Mouse (Mus musculus) T-cell, adult 2 months (primary cell): ENCODE measurements around the gene Kcnn1.
"Not testable (repeated sequence)": the region's sequence is repeated elsewhere in the genome, so short reads cannot be mapped to it uniquely, and the experiment has no call there.

ENCODE experiments used
- DNase-seq: peaks from one replicate; pipeline ENCODE4 v3.0.0; 2022; ENCODE audit warnings: low spot score

Gene Kcnn1

DNA sequence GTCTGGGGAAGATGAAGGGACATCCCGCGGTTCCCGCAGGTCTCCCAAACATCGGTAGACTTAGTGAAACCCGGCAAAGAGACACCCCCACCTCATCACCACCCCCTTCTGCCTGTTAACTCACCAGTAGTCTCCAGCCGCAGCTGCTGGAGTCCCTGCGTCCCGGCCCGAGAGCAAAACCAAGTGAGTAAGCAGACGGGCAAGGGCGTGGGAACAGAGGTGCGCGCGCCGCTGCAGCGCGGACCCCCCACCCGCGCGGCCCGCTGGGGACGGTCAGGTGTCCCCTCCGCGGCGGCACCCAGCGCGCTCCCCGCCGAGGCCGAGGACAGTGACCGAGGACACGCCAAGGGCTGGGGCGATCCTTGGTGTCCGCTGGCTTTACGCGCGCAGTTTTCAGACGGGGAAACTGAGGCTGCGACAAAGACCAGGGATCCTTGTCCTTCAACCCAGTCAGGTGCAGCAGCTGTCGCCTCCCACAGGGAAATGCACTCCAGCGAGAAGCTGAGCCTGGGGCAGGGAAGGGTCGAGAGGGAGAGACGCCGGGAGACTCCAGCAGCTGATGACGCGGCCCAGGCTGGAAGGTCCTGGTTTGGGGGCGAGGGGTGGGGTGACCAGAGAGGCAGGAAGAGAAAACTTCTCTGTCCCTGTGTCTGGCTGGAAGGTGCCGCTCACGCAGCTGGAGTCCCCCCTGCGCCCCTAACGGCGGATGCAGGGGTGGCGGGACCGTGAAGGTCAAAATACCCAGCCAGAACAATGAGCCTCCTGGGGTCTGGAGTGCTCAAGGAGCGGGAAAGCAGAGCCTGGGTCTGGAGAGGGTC is at the start of gene Kcnn1:
TSS of gene Kcnn1 (minus strand) at position 435 of the 818 bp plus-strand sequence.
- no peak for DNase-seq

DNA sequence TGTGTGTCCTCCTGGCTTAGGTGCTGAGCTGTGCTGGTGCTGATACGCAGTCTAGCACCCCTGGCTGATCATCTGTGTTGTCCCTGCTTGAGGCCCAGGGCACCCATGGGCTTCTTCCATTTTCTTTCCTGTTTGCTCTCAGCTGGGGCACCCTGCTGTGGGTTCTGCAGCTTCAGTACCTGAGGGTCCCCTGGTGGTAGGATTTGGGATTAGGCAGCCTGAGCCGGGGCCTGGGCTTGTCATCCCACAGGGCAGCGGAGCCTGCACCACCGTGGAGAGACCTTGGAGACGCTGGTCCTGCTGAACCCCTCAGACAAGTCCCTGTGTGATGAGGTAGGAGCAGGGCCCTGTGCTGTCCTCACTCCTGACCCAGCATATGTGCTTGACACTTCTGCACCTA is 48.5 kb upstream of the Kcnn1 start:
- no peak for DNase-seq

DNA sequence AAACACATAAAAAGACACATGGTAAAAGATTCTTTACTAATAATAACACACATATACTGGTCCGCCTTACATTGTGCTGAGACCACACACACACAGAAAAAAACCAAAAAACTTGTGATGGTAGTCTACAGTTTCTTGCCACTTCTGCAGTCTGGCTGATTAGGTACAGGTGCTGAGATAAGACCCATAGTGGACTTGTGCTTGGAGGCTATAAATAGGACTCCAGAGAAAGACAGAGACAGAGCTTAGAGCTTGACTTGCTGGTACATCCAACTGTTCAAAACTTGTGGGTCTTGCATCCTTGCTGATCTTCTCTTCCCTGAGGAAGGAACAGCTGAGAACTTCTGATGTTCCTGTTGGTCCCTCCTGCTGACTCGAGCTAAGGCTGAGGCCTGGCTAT is 44.5 kb upstream of the Kcnn1 start:
- no peak for DNase-seq

DNA sequence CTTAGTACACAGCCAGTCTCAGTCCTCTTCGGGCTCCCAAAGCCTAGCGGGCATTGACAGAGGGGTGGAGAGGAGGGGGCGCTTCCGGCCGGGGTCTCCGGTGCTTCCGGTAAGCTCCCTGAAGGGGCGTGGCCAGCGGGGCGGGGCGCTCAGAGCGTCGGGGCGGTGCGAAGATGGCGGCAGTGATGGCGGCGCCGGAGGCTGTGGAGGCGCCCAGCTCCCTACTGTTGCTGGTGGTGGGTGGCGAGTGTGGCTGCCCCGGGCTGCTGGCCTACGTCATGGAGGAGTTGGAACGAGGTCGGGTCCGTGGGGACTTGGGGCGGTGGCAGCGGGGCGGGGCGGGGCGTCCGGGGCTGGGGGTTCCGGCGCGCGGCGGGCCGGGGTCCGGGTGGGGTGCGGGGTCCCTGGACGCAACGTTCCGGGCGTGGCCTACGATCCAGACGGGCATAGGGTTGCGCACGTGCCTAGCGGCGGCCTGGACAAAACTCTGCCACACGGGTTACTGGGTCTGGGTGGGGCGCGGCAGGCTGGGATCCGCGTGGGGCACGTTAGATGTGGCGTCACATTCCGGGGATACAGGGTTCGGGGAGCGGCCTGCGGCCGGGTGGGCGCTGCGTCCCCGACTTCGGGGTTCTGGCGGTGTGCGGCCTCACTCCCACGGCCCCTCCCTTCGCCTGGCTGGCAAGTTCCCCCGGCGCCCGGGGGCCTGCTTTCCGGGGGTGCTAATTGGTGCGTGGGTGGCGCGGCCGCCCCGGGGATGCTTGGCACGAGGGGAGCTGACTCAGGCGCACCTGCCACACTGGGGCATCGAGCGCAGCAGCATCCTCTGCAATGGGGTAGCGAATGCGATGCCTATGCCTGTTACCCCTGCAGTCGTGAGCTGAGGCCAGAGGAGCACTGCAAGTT is 43.0 kb upstream of the Kcnn1 start, which contains the start of gene Map1s:
TSS of gene Map1s (plus strand) at position 102 of the 906 bp plus-strand sequence.
- DNase-seq: peak; percentile 72

DNA sequence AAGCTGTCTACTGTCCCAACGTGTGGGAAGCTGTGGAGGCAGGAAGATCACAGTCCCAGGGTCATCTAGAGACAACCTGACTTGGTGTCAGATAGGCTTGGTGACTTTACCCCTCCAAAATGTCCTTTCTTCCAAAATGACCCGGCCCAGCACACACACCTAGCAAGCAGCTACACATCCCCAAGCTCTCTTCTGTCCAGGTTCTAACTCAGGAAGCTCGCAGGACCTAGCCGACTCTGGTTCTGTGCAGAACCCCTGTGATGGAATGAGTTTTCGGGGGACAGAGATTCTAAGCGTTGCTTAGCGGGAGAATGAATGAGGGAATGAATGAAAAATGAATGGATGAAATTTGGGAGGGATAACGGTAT is 42.4 kb upstream of the Kcnn1 start:
- DNase-seq: no peak

DNA sequence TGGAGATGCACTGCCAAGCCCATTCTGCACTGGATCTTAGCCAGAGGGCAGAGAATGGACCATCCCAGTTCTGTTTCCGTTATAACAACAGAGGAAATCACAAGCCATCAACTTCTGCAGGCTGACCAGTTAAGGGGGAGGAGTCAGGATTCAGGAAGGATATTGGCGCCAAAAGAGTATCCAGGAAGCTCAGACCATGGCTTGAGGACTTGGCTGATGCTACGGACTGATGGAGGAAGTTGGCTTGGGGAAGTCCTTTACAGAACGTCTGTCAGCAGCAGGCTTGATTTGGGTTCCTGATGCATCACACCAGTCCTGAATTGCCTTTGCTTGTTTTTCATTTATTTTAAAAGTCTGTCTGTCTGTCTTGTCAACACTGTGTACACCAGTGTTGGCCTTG is 41.5 kb upstream of the Kcnn1 start:
- no peak for DNase-seq

DNA sequence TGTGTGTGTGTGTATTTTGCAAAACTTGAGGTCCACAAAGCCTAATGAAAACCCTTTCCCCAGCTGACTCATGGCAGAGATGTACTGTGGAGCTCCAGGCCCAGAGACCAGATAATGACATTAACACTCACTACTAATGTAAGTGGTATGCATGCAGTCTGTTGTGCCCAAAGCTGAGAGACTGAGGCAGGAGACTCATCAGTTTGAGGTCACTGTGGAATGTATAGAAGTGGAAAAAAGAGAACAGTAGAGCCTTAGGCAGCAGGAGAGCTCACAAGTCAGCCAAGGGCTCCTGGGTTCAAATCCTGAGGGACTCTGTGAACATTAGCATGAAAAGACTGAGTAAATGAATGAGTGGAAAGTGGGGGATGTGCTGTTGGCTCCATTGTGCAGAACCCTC is 40.5 kb upstream of the Kcnn1 start:
- DNase-seq: no peak

DNA sequence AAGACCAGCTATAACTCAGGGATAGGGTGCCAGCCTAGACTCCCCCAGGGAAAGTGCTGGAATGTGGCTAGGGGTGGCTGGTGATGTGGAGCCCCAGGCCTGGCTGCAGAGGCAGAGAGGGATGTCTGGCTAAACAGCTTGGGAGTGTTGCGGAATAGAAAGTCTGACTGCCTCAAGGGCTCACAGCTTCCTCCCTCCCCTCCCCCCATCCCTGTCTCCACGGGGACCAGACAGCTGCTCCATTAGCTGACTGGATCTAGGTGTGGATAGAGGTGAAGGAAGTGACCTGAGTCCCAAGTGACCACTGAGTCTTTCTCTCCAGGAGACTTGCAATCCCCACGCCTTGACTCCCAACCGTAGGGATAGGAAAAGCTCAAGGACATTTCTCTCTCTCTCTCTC is 40.1 kb upstream of the Kcnn1 start:
- DNase-seq: no peak

DNA sequence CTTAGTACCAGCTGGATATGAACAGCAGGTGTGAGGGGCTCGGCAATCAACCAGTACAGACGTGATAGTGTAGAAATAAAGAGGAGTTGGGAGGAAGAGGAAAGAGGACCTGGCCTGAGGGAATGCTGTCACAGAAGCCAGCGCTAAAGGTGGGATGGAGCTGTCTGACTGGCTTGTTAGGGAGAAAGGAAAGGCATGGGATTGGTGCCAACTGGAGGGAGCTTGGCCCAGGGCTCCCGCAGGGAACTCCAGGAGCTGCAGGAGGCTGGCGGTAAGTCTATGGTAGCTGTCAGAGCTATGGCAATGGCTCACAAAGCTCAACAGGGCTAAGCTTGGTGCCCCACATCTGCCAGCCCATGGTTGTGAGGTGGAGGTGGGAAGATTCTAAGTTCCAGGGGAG is 39.2 kb upstream of the Kcnn1 start:
- no peak for DNase-seq

DNA sequence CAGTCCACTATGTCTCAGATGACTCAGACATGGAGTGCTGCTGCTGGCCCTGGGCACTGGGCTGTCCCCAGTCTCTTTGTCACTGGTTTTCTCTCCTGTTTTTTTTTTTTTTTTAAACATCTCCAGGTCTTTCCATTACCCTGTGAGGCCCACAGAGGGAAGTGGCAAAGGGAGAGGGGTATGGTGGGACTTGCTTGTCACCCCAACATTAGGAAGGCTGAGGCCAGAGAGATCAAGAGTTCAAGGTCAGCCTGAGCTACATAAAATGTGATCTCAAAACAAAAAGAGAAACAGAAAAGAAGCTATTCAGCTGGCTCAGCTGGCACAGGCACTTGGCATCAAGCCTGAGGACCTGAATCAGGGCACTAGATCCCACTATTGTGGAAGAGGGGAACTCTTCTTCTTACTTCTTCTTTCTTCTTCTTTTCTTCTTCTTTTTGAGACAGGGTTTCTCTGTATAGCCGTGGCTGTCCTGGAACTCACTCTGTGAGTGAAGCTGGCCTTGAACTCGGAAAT is 37.9 kb upstream of the Kcnn1 start:
- DNase-seq: no peak

DNA sequence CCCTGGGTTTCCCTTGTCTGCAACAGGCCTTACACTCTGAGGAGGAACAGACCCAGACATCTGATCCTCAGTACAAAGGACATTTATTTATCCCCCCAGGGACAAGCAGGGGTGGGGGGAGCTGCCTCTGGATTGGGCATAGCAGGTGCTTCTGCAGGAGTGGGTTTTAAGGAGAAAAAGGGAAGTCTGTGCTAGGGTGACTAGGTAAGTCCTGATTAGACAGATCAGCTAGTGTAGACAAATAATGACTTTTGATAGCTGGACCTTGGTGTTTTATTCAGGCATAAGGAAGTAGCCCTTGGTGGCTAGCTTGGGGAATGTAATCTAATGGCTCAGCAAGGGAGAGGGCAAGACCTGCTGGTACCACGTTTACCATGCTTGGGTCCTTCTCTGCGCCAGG is 36.2 kb upstream of the Kcnn1 start:
- DNase-seq: no peak

DNA sequence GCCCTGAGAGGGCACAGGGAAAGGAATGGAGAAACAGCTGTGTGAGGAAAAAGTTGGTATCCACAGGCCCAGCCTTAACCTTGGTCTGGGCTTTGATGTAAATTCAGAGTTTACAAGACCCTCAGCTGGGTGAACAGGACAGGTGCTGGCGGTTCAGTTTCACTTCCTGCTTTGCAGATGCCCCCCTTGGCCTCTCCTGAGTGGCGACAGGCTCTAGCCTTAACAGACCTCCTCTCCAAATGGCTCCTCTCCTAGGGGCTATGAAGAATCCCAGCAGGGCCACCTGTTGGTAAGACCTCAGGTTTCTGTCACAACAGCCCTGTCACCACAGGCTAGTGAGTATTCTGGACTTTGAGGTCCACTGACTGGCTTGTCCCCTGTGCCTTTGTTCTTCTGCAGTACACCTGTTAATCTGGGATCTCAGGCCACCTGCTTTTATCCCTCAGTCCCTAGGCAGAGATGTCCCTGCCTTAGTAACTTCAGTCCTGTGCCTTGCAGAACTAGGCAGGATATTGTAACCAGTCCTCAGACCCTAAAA is 35.7 kb upstream of the Kcnn1 start:
- DNase-seq: no peak

DNA sequence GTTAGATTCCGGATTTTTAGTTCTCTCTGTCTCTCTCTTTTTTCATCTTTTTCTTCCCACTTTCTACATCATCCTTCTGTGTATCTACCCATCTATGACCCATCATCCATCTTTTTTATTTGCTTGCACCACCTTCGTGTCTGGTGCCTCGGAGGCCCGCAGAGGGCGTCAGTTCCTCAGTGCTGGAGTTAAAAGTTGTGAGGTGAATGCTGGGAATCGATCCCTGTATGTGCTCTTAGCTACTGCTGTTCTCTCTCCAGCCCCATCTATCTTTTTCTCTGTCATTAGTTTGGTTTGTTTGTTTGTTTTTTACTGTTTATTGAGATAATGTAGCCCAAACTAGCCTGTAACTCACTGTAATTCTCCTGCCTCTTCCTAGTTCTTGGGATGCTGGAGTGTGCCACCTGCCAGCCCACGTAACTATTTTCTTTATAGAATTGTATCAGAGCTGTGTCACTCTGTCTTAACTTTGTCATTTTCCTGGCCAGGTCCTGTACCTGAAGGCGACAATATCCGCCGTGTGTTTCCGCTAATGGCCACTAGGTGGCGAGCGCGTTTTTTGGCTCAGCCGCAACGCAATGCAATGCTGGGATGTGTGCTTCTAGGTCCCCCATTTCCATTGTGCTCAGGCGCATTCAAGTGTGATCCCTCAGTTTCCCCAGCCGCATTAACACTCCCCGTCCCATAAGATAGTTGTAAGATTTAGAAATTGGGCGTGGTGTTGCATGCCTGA is 34.8 kb upstream of the Kcnn1 start:
- peak; percentile 79 for DNase-seq

DNA sequence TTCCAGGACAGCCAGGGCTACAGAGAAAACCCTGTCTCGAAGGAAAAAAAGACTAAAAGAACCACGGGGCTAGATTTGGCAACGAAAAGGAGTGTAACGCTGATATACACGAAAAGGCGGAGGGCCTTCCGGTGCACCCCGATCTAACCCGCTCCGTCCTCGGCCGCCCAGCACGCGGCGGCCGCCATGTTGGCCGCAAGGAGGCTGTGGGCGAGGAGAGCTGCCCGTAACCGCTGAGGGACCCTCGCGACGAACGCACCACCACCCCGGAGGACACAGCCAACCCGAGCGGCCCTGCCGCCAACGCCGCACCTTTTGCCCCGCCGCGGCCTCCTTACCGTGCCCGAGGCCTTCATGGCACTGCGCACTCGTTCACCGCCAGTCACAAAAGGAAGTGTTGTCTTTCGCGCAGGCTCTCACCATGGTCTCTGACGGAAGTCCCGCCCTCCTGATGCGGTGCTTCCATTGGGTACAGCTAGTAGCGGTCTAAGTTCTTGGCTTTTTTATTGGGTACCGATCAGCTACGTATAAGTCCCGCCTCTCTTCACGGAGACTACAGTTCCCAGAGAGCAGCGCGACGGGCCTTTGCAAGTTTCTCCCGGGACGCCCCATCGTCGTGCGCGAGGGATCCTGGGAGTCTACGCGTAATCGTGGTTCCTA is 34.1 kb upstream of the Kcnn1 start, which contains the start of gene Rpl18a:
TSS of gene Rpl18a (minus strand) at position 392 of the 660 bp plus-strand sequence.
- peak; percentile 96 for DNase-seq

DNA sequence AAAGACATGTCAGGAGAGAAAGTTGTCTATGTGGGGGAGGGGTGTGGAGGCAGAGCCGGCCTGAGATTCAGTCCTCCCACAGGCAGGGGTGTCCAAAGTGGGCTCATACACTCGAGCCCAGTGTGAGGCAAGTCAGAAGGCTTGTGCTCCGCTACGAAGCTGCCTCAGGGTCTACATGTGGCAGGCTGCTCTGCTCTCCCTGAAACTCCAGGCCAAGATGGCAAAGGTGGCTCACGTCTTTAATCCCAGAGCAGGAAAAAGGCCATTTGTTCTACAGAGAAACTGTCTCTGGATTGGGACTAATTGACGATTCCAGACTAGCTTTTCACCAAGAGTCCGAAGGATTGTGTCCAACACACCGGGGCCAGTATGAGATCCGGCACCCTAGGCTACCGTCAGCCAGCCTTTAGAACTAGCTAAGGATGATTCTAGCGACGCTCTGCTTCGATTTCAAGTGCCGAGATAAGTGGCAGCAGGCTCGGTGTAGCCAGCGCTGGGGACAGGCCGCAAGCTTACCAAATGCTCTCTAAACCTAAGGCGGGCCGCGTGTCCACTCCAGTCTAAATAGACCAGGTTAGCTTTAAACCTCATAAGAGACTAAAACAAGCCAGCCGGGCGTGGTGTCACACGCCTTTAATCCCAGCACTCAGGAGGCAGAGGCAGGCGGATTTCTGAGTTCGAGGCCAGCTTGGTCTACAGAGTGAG is 33.4 kb upstream of the Kcnn1 start:
- DNase-seq: no peak

DNA sequence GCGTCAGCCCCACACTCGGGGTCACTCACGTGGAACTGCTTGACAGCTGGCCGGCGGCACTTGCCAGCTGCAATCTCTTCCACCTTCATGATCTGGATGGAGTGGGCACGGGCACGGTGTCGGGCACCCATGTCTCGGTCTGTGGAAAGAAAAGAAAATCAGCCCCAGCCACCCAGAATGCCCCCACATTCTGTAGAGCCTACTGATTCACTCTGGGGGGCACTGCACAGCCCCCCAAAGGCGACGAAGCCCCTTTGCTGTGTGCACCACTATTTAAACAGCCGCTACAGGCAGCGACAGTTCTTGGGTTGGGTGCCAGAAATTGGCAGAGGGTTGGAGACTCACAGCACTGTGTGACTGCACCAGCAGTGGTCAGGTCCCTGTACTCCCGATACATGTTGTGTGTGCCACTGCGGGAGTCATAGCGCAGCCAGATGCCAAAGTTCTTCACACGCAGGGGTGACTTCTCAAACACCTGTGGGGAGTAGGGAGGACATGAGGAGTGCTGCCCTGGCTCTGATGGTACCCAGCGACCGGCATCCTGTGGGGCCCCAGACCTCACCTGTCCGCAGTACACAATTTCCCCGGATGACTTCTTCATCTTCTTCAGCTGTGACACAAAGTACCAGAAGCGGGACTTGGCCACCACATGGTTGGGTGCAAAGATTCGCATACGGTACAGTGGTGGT is 32.7 kb upstream of the Kcnn1 start:
- not testable (repeated sequence) for DNase-seq

DNA sequence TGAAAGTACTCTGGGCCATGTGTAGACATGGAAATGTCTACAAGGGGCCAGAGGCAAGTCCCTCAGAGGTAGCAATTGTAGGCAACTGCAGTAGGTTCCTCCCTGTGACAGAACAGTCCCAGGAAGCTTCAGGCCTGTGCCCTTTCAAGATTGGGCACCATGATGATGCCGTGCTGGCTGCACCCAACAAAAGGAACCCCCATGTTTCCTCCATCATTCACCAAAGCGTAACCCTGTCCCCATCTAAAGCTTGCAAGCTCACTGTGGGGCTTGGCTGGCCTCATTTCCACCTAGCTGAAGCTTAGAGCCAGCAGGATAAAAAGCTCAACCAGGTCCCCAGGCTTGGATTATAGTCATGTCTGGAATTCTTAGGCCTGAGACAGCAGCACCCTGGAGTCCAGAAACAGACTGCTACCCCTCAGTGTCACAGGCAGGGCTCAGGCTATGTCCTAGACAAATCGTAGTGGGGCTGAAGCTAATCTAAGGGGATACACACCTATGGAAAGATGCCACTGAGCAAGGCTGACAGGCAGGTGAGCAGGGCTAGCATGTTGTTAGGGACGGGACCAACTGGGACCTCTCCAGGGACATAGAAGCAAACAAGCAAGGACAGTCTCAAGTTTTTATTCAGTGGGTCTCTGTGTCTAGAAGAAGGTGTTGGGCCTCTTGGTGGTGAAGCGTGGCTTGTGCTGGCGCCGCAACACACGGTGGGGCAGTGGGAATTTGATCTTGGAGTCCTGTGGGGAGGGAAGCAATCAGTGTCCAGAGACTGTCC is 31.9 kb upstream of the Kcnn1 start:
- DNase-seq: no peak

DNA sequence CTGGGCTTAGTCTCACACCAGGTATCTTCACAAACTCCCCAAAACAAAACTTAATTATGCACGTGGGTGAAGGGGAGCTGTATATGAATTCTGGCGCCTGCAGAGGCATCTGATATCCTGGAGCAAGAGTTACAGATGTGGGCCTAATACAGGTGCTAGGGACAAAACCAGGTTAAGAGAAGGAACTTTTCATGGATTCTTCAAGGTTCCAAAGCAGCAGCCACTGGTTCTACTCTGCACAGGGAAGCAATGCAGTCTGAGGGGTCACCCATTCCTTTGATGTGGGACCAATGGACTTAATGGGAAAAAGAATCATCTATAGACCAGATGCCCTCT is 31.3 kb upstream of the Kcnn1 start:
- DNase-seq: no peak

DNA sequence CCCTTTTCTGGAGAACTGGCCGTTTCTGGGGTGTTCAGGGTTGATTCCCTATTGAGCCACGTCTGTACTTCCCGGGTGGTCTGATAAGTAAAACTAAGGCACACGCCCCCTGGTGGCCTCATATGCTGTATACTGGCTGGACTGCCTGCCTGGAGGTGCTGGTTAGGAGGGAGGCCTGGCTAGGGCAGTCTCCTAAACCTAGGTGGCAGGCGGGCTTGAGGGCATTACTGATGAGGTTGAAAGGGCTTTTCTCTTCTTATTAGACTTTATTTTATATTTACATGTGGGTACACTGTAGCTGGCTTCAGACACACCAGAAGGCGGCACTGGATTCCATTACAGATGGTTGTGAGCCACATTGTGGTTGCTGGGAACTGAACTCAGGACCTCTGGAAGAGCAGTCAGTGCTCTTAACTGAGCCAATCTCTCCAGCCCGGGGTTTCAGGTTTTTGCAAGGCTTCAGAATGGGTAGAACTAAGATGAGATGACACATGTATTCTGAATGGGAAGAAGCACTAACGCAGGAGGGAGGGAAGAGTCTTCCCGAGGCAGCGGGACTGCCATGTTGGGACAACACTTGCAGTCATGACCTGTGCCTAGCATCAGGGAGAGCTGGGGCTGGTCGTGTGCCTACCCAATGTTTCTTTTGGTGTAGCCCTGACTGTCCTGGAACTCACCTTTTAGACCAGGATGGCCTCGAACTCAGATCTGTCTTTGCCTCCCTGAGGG is 30.8 kb upstream of the Kcnn1 start:
- peak; percentile 75 for DNase-seq
